Mouse (Mus musculus) CH12.LX (cell line): ENCODE results near the gene Actn4.

Experiments used
- CHD1 ChIP-seq: IDR thresholded peaks from 2 replicates; pipeline ENCODE4 v1.6.1; 2012; ENCODE audit warnings: low read depth, low read length, improper control_type of control experiment, inconsistent platforms
- CTCF ChIP-seq, 2 experiments: IDR thresholded peaks in 1 of 2; conservative IDR thresholded peaks in 1 of 2; 2 replicates each; pipeline ENCODE4 v1.5.1; 2011 to 2012; ENCODE audit warnings: low read depth in 2 of 2, low read length in 2 of 2, improper control_type of control experiment in 1 of 2, inconsistent platforms in 1 of 2, mild to moderate bottlenecking in 1 of 2, moderate library complexity in 1 of 2
- GABPA ChIP-seq: IDR thresholded peaks from 2 replicates; pipeline ENCODE4 v1.6.1; 2012; ENCODE audit warnings: low read depth, low read length, improper control_type of control experiment, inconsistent platforms; ENCODE audit not compliant: insufficient replicate concordance
- HCFC1 ChIP-seq: IDR thresholded peaks from 2 replicates; pipeline ENCODE4 v1.6.1; 2012; ENCODE audit warnings: low read depth, mild to moderate bottlenecking, inconsistent platforms, low read length, improper control_type of control experiment
- MAFK ChIP-seq: IDR thresholded peaks from 2 replicates; pipeline ENCODE4 v1.6.1; 2011; ENCODE audit warnings: low read length, improper control_type of control experiment; ENCODE audit not compliant: insufficient replicate concordance
- MEF2A ChIP-seq: IDR thresholded peaks from 2 replicates; pipeline ENCODE4 v1.6.1; 2014; ENCODE audit warnings: low read depth, mild to moderate bottlenecking, inconsistent platforms, low read length, improper control_type of control experiment, borderline replicate concordance
- POLR2A ChIP-seq: IDR thresholded peaks from 2 replicates; pipeline ENCODE4 v1.6.1; 2011; ENCODE audit warnings: low read depth, mild to moderate bottlenecking, improper control_type of control experiment, low read length
- POLR2AphosphoS2 ChIP-seq: IDR thresholded peaks from 2 replicates; pipeline ENCODE4 v1.6.1; 2011; ENCODE audit warnings: low read depth, low read length, improper control_type of control experiment
- RAD21 ChIP-seq: IDR thresholded peaks from 2 replicates; pipeline ENCODE4 v1.6.1; 2011; ENCODE audit warnings: low read depth, mild to moderate bottlenecking, low read length, improper control_type of control experiment, moderate library complexity
- SMC3 ChIP-seq: IDR thresholded peaks from 2 replicates; pipeline ENCODE4 v1.6.1; 2011; ENCODE audit warnings: low read depth, low read length, improper control_type of control experiment
- TCF12 ChIP-seq: IDR thresholded peaks from 2 replicates; pipeline ENCODE4 v1.6.1; 2014; ENCODE audit warnings: low read depth, mild to moderate bottlenecking, inconsistent platforms, low read length, improper control_type of control experiment
- USF1 ChIP-seq: IDR thresholded peaks from 2 replicates; pipeline ENCODE4 v1.6.1; 2014; ENCODE audit warnings: low read depth, mild to moderate bottlenecking, inconsistent platforms, low read length, improper control_type of control experiment
- ZNF384 ChIP-seq: IDR thresholded peaks from 2 replicates; pipeline ENCODE4 v1.6.1; 2012; ENCODE audit warnings: low read depth, low read length, improper control_type of control experiment, inconsistent platforms

- TF ChIP-seq USF1, result no peak
- peak; percentile 88 for TF ChIP-seq TCF12
- TF ChIP-seq POLR2AphosphoS2, result no peak
- no peak for TF ChIP-seq CHD1
- TF ChIP-seq RAD21, result no peak; the same call in none of the 2 replicates
- TF ChIP-seq POLR2A, result peak; percentile 27; the same call in 1 of the 2 replicates
- TF ChIP-seq SMC3, result no peak
- peak; percentile 80 for TF ChIP-seq ZNF384
- no peak for TF ChIP-seq CTCF (conservative IDR thresholded peaks at IDR 0.05 in 1 of 2, IDR thresholded peaks at IDR 0.05 in 1 of 2; ENCODE audit: low read depth in 2 of 2, low read length in 2 of 2)
- TF ChIP-seq MEF2A, result peak; percentile 83
- TF ChIP-seq HCFC1, result no peak
- no peak for TF ChIP-seq MAFK
- TF ChIP-seq GABPA, result no peak
Observed at GRCm38 (mm10) chr7:29007224-29008101, 45.3 kb upstream of the Actn4 start.
